Mouse (Mus musculus) right cerebral cortex, postnatal 10 days (tissue): ENCODE measurements at regions not wholly inside any gene's neighbourhood (a gene's known extent, or its start where the extent isn't known, plus 50 kb on each side); places are given as distances from the start of the nearest gene placed in this dataset.

Source experiments
- DNase-seq, 2 experiments: peaks; one replicate each; pipeline ENCODE4 v3.0.0; 2021; ENCODE audit warnings: low spot score in 2 of 2

- no peak for DNase-seq
Observed at GRCm38 (mm10) chr11:57904216-57904615, 71.6 kb upstream of the Hand1 start.

GRCm38 (mm10) chr11:57899335-57899734, 66.7 kb upstream of the Hand1 start:
- DNase-seq, result no peak

GRCm38 (mm10) chr11:57895497-57895896, 62.9 kb upstream of the Hand1 start:
- DNase-seq, result no peak

GRCm38 (mm10) chr11:57882736-57883635, 50.4 kb upstream of the Hand1 start:
- DNase-seq, result no peak
